Mouse (Mus musculus) naive thymus-derived CD4-positive, alpha-beta T cell, adult 2 months (primary cell): Measurements from ENCODE around the gene Tmc3.
A peak's percentile ranks its signal among the peaks of the same experiment; 100 is the strongest.

Experiments
- DNase-seq: peaks from one replicate; pipeline ENCODE4 v3.0.0-alpha.2; 2011; ENCODE audit warnings: low read depth

Gene Tmc3

GRCm38 (mm10) chr7:83637781-83638583 lies 53.3 kb downstream of the Tmc3 start:
- no peak for DNase-seq

- DNase-seq: peak; percentile 31
These were observed 54.4 kb downstream of the Tmc3 start for GRCm38 (mm10) chr7:83639084-83639483.

- peak; percentile 23 for DNase-seq
These were observed 55.9 kb downstream of the Tmc3 start for GRCm38 (mm10) chr7:83640581-83640980.

- peak; percentile 15 for DNase-seq
These were observed 56.4 kb downstream of the Tmc3 start for GRCm38 (mm10) chr7:83641163-83641562.

- peak; percentile 15 for DNase-seq
These were observed 58.9 kb downstream of the Tmc3 start for GRCm38 (mm10) chr7:83643581-83643980.

GRCm38 (mm10) chr7:83644761-83645160 lies 60.0 kb downstream of the Tmc3 start:
- peak; percentile 13 for DNase-seq

GRCm38 (mm10) chr7:83645476-83645875 lies 60.7 kb downstream of the Tmc3 start:
- peak; percentile 25 for DNase-seq

GRCm38 (mm10) chr7:83648807-83649206 lies 64.1 kb downstream of the Tmc3 start:
- peak; percentile 26 for DNase-seq

GRCm38 (mm10) chr7:83650638-83651037 lies 65.9 kb downstream of the Tmc3 start:
- peak; percentile 36 for DNase-seq

GRCm38 (mm10) chr7:83652498-83652897 lies 67.8 kb downstream of the Tmc3 start:
- DNase-seq: peak; percentile 27

- DNase-seq: peak; percentile 55
These were observed 68.9 kb downstream of the Tmc3 start for GRCm38 (mm10) chr7:83653605-83654051.

- no peak for DNase-seq
These were observed 69.5 kb downstream of the Tmc3 start for GRCm38 (mm10) chr7:83654196-83654595.

- peak; percentile 91 for DNase-seq
These were observed 70.4 kb downstream of the Tmc3 start for GRCm38 (mm10) chr7:83654938-83655630.

GRCm38 (mm10) chr7:83658716-83659115 lies 74.0 kb downstream of the Tmc3 start:
- peak; percentile 53 for DNase-seq

- DNase-seq: peak; percentile 85
These were observed 74.7 kb downstream of the Tmc3 start for GRCm38 (mm10) chr7:83659159-83660065.

- DNase-seq: peak; percentile 89
These were observed 75.6 kb downstream of the Tmc3 start for GRCm38 (mm10) chr7:83660273-83660691.

GRCm38 (mm10) chr7:83661031-83661430 lies 76.3 kb downstream of the Tmc3 start:
- peak; percentile 56 for DNase-seq

- DNase-seq: peak; percentile 41
These were observed 77.0 kb downstream of the Tmc3 start for GRCm38 (mm10) chr7:83661763-83662162.

- no peak for DNase-seq
These were observed 78.1 kb downstream of the Tmc3 start for GRCm38 (mm10) chr7:83662711-83663375.

GRCm38 (mm10) chr7:83666087-83666595 lies 81.4 kb downstream of the Tmc3 start:
- DNase-seq: no peak

- no peak for DNase-seq
These were observed 83.4 kb downstream of the Tmc3 start for GRCm38 (mm10) chr7:83667936-83668645.
